Mouse (Mus musculus) lung, postnatal 36 days (tissue): ENCODE measurements around the gene Prrx2.
A peak's percentile ranks its signal among the peaks of the same experiment; 100 is the strongest.

Experiments used
- DNase-seq: peaks from one replicate; pipeline ENCODE4 v3.0.0; 2022; ENCODE audit warnings: mixed read lengths

The Prrx2 gene

GRCm38 (mm10) chr2:30834373-30835022 is at the start of gene Prrx2:
TSS of gene Prrx2 (plus strand) at chr2:30834972.
- DNase-seq, result no peak

- DNase-seq, result no peak
Observed at GRCm38 (mm10) chr2:30787466-30787865, 47.3 kb upstream of the Prrx2 start.

- no peak for DNase-seq
Observed at GRCm38 (mm10) chr2:30792061-30792460, 42.7 kb upstream of the Prrx2 start.

GRCm38 (mm10) chr2:30794179-30795108 is 40.3 kb upstream of the Prrx2 start:
- peak; percentile 96 for DNase-seq

- DNase-seq, result no peak
Observed at GRCm38 (mm10) chr2:30795271-30795888, 39.4 kb upstream of the Prrx2 start.

- no peak for DNase-seq
Observed at GRCm38 (mm10) chr2:30795889-30796275, 38.9 kb upstream of the Prrx2 start.

GRCm38 (mm10) chr2:30796382-30796781 is 38.4 kb upstream of the Prrx2 start:
- DNase-seq, result peak; percentile 88

- DNase-seq, result no peak
Observed at GRCm38 (mm10) chr2:30799456-30799855, 35.3 kb upstream of the Prrx2 start.

GRCm38 (mm10) chr2:30800671-30801066 is 34.1 kb upstream of the Prrx2 start:
- DNase-seq, result no peak

- DNase-seq, result peak; percentile 41
Observed at GRCm38 (mm10) chr2:30801067-30801852, 33.5 kb upstream of the Prrx2 start.

GRCm38 (mm10) chr2:30803604-30804003 is 31.2 kb upstream of the Prrx2 start, which contains the start of gene 1700001O22Rik:
TSS of gene 1700001O22Rik (minus strand) at chr2:30803661.
- no peak for DNase-seq

GRCm38 (mm10) chr2:30805983-30806382 is 28.8 kb upstream of the Prrx2 start:
- no peak for DNase-seq

- no peak for DNase-seq
Observed at GRCm38 (mm10) chr2:30807147-30807647, 27.6 kb upstream of the Prrx2 start.

- peak; percentile 100 for DNase-seq
Observed at GRCm38 (mm10) chr2:30807648-30808295, 27.0 kb upstream of the Prrx2 start, which contains the start of gene Ntmt1. TSS of gene Ntmt1 (plus strand) at chr2:30807826.

- no peak for DNase-seq
Observed at GRCm38 (mm10) chr2:30808296-30808655, 26.5 kb upstream of the Prrx2 start.

GRCm38 (mm10) chr2:30809503-30809902 is 25.3 kb upstream of the Prrx2 start:
- peak; percentile 39 for DNase-seq

GRCm38 (mm10) chr2:30810573-30810972 is 24.2 kb upstream of the Prrx2 start:
- no peak for DNase-seq

GRCm38 (mm10) chr2:30816383-30816782 is 18.4 kb upstream of the Prrx2 start:
- DNase-seq, result no peak

- no peak for DNase-seq
Observed at GRCm38 (mm10) chr2:30819873-30820272, 14.9 kb upstream of the Prrx2 start.

GRCm38 (mm10) chr2:30821073-30821472 is 13.7 kb upstream of the Prrx2 start:
- no peak for DNase-seq

GRCm38 (mm10) chr2:30822460-30822859 is 12.3 kb upstream of the Prrx2 start:
- no peak for DNase-seq
